Mouse (Mus musculus) ES-CJ7 (cell line): ENCODE results near the gene Nrp2.

ENCODE experiments used
- DNase-seq: peaks from one replicate; pipeline ENCODE4 v3.0.0; 2011; ENCODE audit warnings: low read depth, low spot score

Gene Nrp2

DNA sequence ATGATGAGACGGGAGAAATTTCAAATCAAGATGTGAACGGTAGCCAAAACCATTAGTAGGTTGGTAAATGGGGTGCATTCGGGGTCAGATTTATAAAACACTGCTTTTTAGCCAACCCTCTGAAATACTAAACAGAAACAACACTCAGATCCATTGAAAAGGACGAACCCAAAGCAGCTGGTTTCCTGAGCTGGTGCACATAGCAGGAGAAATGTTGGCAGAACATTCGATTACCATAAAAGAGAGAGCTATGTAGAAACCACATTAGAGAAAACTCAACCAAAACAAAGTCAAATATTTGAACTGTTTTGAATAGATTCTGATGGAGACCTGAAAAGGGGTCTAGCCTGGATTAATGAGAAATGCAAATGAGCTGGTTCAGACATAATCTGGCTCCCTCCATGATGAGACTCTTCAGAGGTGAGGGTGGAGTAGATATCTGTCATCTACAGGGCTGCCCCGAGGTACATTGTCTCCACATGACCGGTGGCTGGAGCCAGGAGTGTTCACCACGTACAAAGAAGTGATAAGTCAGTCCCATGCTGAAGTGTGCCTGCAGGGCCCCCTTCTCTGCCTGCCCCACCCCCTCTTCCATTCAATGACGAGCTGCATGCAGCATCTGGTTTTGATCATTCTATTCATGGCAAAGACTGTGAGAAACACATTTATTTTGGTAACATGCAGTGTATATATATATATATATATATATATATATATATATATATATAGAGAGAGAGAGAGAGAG lies 156.6 kb downstream of the Nrp2 start:
- no peak for DNase-seq

DNA sequence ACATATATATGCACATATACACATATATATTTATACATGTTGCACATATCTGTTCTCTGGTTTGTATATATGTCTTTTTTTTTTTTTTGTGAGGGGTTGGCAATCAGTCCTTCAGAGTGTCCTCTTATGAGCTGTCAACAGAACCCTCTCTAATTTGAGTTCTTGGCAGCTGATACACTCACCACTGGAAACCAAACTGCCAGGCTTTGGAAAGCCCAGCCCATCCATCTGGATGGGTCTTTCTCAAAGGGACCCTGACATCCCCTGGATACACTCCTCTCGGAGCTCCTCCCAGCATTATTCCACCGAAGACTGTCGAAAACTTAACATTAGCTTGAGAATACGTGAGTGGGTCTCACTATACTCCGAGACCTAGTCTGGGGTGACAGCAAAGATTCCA lies 157.2 kb downstream of the Nrp2 start:
- DNase-seq, result no peak

DNA sequence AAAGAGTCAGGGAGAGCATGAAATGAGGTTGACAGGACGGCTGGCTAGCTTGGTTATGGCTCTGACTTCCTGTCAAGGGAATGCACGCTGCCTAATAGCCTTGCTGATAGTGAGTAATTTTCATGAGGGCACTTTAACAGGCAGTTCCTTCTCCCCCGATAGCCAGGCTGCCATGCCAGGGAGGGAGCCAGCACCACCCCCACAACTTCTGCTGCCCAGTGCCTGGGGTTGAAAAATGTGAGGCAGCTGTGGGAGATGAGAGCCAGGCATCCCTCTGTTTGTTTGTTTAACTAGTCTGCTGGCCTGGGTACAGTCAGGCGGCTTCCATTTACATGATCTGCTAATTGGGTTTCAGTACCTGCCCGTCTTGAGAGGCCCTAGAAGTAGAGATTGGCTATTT lies 157.7 kb downstream of the Nrp2 start:
- DNase-seq, result no peak
